Mouse (Mus musculus) limb, embryonic 12.5 days (tissue): Measurements from ENCODE around the gene Klhl33. TPM values are rescaled to one million over a fixed set of nuclear protein-coding genes. Genes with fewer than 3 reads are reported as not detected.
"Not testable (repeated sequence)": the region's sequence is repeated elsewhere in the genome, so short reads cannot be mapped to it uniquely, and the experiment has no call there.

Source experiments
- ATAC-seq: fragments of 200-750 bp; cut with Nextera tagmentation; 2 replicates; pipeline ENCODE4 v1.8.0; 2017; ENCODE audit warnings: low read depth, moderate TSS enrichment; ENCODE audit not compliant: insufficient number of reproducible peaks, insufficient read depth, low FRiP score, low TSS enrichment
- H3K27ac ChIP-seq: fragments of 300-500 bp; sonication (generic); 2 replicates; pipeline ENCODE4 v1.5.1; 2016; ENCODE audit warnings: mild to moderate bottlenecking, moderate library complexity
- H3K27me3 ChIP-seq: fragments of 300-500 bp; sonication (generic); 2 replicates; pipeline ENCODE4 v1.6.1; 2016; ENCODE audit warnings: mild to moderate bottlenecking, moderate library complexity
- H3K36me3 ChIP-seq: fragments of 300-500 bp; sonication (generic); 2 replicates; pipeline ENCODE4 v1.6.1; 2016; ENCODE audit warnings: mild to moderate bottlenecking, moderate library complexity
- H3K4me1 ChIP-seq: fragments of 300-500 bp; sonication (generic); replicated peaks from 2 replicates; pipeline ENCODE4 v1.6.1; 2016
- H3K4me2 ChIP-seq: fragments of 300-500 bp; sonication (generic); 2 replicates; pipeline ENCODE4 v1.6.1; 2016; ENCODE audit warnings: mild to moderate bottlenecking, moderate library complexity
- H3K4me3 ChIP-seq: fragments of 300-500 bp; sonication (generic); replicated peaks from 2 replicates; pipeline ENCODE4 v1.5.1; 2016; ENCODE audit warnings: mild to moderate bottlenecking
- H3K9ac ChIP-seq: fragments of 300-500 bp; sonication (generic); replicated peaks from 2 replicates; pipeline ENCODE4 v1.6.1; 2016; ENCODE audit warnings: mild to moderate bottlenecking, moderate library complexity
- H3K9me3 ChIP-seq: fragments of 300-500 bp; sonication (generic); 2 replicates; pipeline ENCODE4 v1.6.1; 2016; ENCODE audit warnings: mild to moderate bottlenecking, moderate library complexity
- WGBS: fragments of 180-500 bp; shearing (Covaris S2); methylation state at CpG from one replicate; pipeline ENCODE4 v1.1.7; 2016; 5-methylcytosine and 5-hydroxymethylcytosine counted together
- polyA plus RNA-seq: library from polyadenylated mRNA; unstranded; fragments of >200 nt; fragmentation: Nextera tagmentation; extraction: Ambion mirVana; gene quantifications from 2 replicates; pipeline ENCODE4 v1.2.1, GENCODE M21; 2016

Gene Klhl33
- polyA plus RNA-seq: 0.11 TPM in 1 of 2 replicates, not detected in the other

DNA sequence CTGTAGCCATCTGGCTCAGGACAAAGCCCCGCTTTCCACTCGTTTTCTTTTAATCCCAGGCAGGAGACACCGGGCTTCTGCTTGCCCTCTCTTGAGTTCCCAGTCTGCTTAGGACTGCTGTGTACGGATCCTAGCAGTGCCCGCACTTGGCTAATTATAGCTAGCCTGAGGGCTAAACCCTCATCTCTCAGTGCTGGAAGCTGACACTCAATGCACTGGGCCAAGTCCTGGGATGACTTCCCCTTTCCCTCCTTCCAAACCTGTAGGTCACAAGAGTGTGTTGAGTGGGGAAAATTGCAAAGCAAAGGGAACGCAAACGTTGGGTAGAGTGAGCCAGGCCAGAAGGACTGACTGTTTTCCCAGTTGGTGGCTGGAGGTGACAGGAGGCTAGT, at the start of gene Klhl33:
Gene Klhl33, minus strand, starts transcription at position 134 of the 392 bp plus-strand sequence.
- 43% methylated on average over 7 of the region's 7 CpGs for WGBS
- H3K36me3 ChIP-seq: no peaks in the 10 kb centered on the region
- H3K27me3 ChIP-seq: peaks cover 39% of the 10 kb centered on the region
- H3K9ac ChIP-seq: peak within 1 kb of the TSS; percentile 48; the same call in 1 of the 2 replicates
- no peak for ATAC-seq
- H3K9me3 ChIP-seq: no peaks in the 10 kb centered on the region
- no peak within 1 kb of the TSS for H3K27ac ChIP-seq
- peaks cover 8% of the 10 kb centered on the region; the same call in 1 of the 2 replicates for H3K4me1 ChIP-seq
- H3K4me2 ChIP-seq: peak within 1 kb of the TSS; percentile 67
- H3K4me3 ChIP-seq: peak within 1 kb of the TSS; percentile 41

GRCm38 (mm10) chr14:50945526-50945925, 48.2 kb upstream of the Klhl33 start:
- 30% methylated on average over 3 of the region's 3 CpGs for WGBS
- H3K9ac ChIP-seq: peak overlapping the region; percentile 56
- not testable (repeated sequence) for ATAC-seq

DNA sequence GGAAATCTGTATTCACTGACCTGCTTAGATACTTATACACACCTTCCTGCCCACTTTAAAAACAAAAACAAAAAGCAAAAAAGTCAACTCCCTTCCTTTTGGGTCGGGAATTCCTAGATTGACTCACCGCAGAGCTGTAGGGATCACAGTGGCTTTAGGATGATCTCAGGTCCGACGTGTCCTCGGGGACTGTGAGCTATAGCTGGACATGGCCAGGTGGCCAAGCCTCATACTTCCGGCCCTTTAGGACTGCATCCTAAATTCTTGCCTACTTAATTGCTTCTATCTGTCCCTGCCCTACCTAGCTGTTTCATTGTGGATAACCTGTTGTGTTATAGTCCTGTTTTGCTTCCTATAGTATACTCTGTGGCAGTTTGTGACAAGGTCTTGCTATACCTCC, 47.8 kb upstream of the Klhl33 start:
- not testable (repeated sequence) for ATAC-seq, H3K27me3 ChIP-seq, H3K36me3 ChIP-seq, H3K9me3 ChIP-seq, H3K4me1 ChIP-seq
- Histone ChIP-seq H3K4me3 (peak overlapping the region; percentile 49), H3K4me2 (peak overlapping the region; percentile 69), H3K9ac (peak overlapping the region; percentile 56), H3K27ac (peak overlapping the region; percentile 93)
- WGBS: 12% methylated on average over 6 of the region's 6 CpGs

More at GRCm38 (mm10) chr14:50945526-50945925, 48.2 kb upstream of the Klhl33 start:
- Histone ChIP-seq H3K4me2 (peak overlapping the region; percentile 69), H3K4me3 (peak overlapping the region; percentile 49)
- not testable (repeated sequence) for H3K27me3 ChIP-seq, H3K27ac ChIP-seq, H3K9me3 ChIP-seq, H3K4me1 ChIP-seq, H3K36me3 ChIP-seq

DNA sequence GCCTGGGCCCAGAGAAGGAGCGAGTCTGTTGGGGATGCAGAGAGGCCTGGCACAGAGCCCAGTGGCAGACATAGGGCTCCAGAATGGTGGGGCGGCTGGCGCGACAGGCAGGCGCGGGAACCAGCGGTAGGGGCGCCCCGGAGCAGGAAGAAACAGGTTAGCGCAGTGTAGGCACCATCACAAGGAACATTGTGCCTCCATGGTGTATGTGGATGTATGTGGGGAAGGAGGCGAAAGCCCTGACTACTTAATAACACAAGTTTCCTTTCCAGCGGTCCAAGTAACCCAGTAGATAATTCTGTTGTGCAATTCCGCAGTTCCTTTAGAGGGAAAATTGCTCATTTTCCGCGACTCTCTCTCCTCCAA, 47.3 kb upstream of the Klhl33 start:
- not testable (repeated sequence) for H3K9me3 ChIP-seq, H3K36me3 ChIP-seq, H3K4me1 ChIP-seq, H3K27me3 ChIP-seq
- ATAC-seq: peak; percentile 95
- H3K4me3 ChIP-seq: peak overlapping the region; percentile 49
- H3K4me2 ChIP-seq: peak overlapping the region; percentile 69
- under 1% methylated on average over 14 of the region's 15 CpGs for WGBS
- H3K27ac ChIP-seq: peak overlapping the region; percentile 93
- H3K9ac ChIP-seq: peak overlapping the region; percentile 56

- H3K27ac ChIP-seq: peak within 1 kb of the TSS; percentile 93
- no peaks in the 10 kb centered on the region for H3K9me3 ChIP-seq
- H3K4me3 ChIP-seq: peak within 1 kb of the TSS; percentile 49
- no peaks in the 10 kb centered on the region for H3K27me3 ChIP-seq
- peaks cover 6% of the 10 kb centered on the region; the same call in 1 of the 2 replicates for H3K36me3 ChIP-seq
- H3K4me1 ChIP-seq: 0 out of 2 replicates have a peak, but pooled peaks cover 8% of the 10 kb centered on the region
- WGBS: 19% methylated on average over 31 of the region's 31 CpGs
- peak within 1 kb of the TSS; percentile 56 for H3K9ac ChIP-seq
- ATAC-seq: peak; percentile 99
- peak within 1 kb of the TSS; percentile 69 for H3K4me2 ChIP-seq
Observed at GRCm38 (mm10) chr14:50943932-50944667, 46.8 kb upstream of the Klhl33 start, which contains the start of gene Gm49342. TSS of gene Gm49342 (plus strand) at chr14:50944517.

GRCm38 (mm10) chr14:50938940-50939339, 41.6 kb upstream of the Klhl33 start:
- Histone ChIP-seq H3K9ac (no peak overlapping the region), H3K27me3 (no peaks in the 10 kb centered on the region), H3K27ac (no peak overlapping the region), H3K4me2 (no peak overlapping the region), H3K9me3 (no peaks in the 10 kb centered on the region), H3K4me3 (no peak overlapping the region), H3K36me3 (no peaks in the 10 kb centered on the region), H3K4me1 (0 out of 2 replicates have a peak, but pooled peaks cover 1% of the 10 kb centered on the region)
- no peak for ATAC-seq
- WGBS: 46% methylated on average over 2 of the region's 2 CpGs

DNA sequence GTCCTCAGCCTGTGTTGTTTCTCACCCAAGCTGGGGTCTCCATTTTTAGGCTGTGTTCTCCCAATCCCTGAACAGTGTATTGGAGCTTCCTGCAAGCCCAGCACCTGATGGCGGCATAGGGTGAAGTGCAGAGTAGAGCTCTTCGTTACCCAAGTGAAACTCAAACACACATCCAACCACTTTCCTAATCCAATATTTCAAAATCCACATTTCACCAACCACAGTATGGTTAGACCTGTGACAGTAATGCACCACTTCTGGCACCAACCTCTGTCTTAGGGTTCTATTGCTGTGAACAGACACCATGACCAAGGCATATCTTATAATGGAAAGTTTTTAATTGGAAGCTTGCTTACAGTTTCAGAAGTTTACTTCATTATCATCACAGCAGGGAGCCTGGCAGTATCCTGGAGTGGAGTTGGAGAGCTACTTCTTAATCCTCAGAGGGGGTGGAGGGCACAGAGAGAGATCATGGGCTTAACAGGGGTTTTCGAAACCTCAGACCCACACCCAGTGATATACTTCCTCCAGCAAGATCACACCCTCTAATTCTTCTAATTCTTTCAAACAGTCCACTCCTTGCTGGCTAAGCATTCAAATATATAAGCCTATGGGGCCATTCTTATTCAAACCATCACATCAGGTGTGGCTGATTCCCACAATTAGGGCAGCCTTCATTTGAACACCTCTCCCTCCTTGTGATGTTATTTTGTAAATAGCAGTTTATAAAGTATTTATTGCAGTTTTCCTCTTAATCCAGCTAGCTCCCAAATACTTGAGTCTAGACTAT, 41.0 kb upstream of the Klhl33 start:
- Histone ChIP-seq H3K4me3 (no peak overlapping the region), H3K4me1 (no peaks in the 10 kb centered on the region), H3K9ac (no peak overlapping the region), H3K4me2 (no peak overlapping the region), H3K9me3 (no peaks in the 10 kb centered on the region), H3K27me3 (no peaks in the 10 kb centered on the region), H3K27ac (no peak overlapping the region), H3K36me3 (no peaks in the 10 kb centered on the region)
- 90% methylated on average over 3 of the region's 3 CpGs for WGBS
- ATAC-seq: no peak

DNA sequence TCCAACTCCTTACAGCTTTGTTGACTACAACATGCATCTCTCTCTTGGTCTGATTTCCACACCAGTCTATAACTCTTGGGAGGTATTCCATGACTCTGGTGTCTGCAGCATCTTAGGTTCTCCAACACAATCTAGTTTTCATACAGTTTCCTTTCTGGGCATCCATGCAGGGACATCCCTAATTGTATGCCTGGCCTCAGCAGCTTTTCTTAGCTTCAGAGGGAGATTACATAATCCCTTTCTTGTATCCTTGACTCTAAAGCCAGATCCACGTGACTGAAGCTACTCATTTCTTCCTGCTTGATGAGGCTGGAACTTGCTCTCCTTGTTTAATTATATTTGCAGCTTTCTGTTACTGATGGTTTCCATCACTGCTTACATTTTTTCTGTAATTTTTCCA, 39.3 kb upstream of the Klhl33 start:
- Histone ChIP-seq H3K4me1 (0 out of 2 replicates have a peak, but pooled peaks cover under 1% of the 10 kb centered on the region), H3K9me3 (no peaks in the 10 kb centered on the region), H3K27me3 (no peaks in the 10 kb centered on the region), H3K9ac (no peak overlapping the region), H3K4me3 (no peak overlapping the region), H3K4me2 (no peak overlapping the region), H3K36me3 (no peaks in the 10 kb centered on the region), H3K27ac (no peak overlapping the region)
- 69% methylated on average over 1 of the region's 1 CpGs for WGBS
- ATAC-seq: no peak

- no peak for ATAC-seq
- H3K4me2 ChIP-seq: peak overlapping the region; percentile 69
- H3K27ac ChIP-seq: peak overlapping the region; percentile 88
- no peaks in the 10 kb centered on the region for H3K27me3 ChIP-seq
- 14% methylated on average over 12 of the region's 12 CpGs for WGBS
- no peaks in the 10 kb centered on the region for H3K9me3 ChIP-seq
- H3K36me3 ChIP-seq: peaks cover 30% of the 10 kb centered on the region
- H3K4me1 ChIP-seq: peaks cover 13% of the 10 kb centered on the region
- peak overlapping the region; percentile 95 for H3K4me3 ChIP-seq
- H3K9ac ChIP-seq: peak overlapping the region; percentile 50
Observed at GRCm38 (mm10) chr14:50931493-50932020, 34.2 kb upstream of the Klhl33 start.

GRCm38 (mm10) chr14:50930754-50931492, 33.6 kb upstream of the Klhl33 start, which contains the start of the genes Pip4p1 and Pnp:
TSS of gene Pip4p1 (minus strand) at chr14:50930856.
TSS of gene Pnp (plus strand) at chr14:50931082.
- WGBS: under 1% methylated on average over 60 of the region's 68 CpGs
- no peaks in the 10 kb centered on the region for H3K9me3 ChIP-seq
- peak; percentile 100 for ATAC-seq

More at GRCm38 (mm10) chr14:50930754-50931492, 33.6 kb upstream of the Klhl33 start, which contains the start of the genes Pip4p1 and Pnp:
- H3K4me1 ChIP-seq: peaks cover 19% of the 10 kb centered on the region
- H3K27me3 ChIP-seq: no peaks in the 10 kb centered on the region
- H3K4me3 ChIP-seq: peak within 1 kb of the TSS; percentile 95
- H3K36me3 ChIP-seq: peaks cover 36% of the 10 kb centered on the region
- H3K4me2 ChIP-seq: peak within 1 kb of the TSS; percentile 69
- peak within 1 kb of the TSS; percentile 91 for H3K9ac ChIP-seq
- H3K27ac ChIP-seq: peak within 1 kb of the TSS; percentile 88
